28 mouse cellular contexts compared by ENCODE assay signal in the genomic region with DNA sequence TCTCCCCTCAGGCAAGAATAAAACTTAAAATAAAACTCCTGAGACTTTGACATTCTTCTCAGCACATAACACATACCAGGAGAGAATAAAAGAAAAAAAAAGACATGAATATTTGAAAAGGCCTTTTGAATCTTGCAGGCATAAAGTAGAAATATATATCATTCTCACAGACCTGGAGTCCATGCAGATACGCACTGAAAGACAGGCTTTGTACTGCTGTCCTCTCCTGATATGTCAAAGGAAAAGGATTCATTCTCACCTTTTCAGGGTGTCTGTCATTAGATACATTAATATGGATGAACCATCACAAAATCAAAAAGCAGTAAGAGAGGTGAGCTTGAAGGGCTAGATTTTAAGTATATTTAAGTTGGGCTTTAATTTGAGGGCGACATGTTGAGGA.
DNase-seq lines count a peak whose midpoint lies in the region; ATAC-seq lines count a peak whose summit lies in the region.
"Had no signal": no experiment of that assay in that cellular context is flagged by ENCODE, and none has a peak within 500 bp of the region (broad histone marks: within the 10 kb centered on the region; RNA-seq: fewer than 3 reads in every experiment).

No protein-coding gene starts in this region.

- peak; percentile 14 for DNase-seq in midbrain, embryonic 14.5 days
- DNase-seq in midbrain, embryonic 11.5 days (ENCODE audit: low spot score, missing footprints) = no peak
- DNase-seq in layer of hippocampus, postnatal 14 days (ENCODE audit: low spot score in 2 of 2) = no peak
- DNase-seq: adrenal gland, adult 8-10 months; adrenal gland, postnatal 14 days; adrenal gland, postnatal 36 days; B cell, adult 2 months; cerebellum, adult 11 months; cerebellum, adult 18-20 months; cerebellum, adult 8-10 months; cerebellum, adult 9-11 months; cerebellum, postnatal 14 days; cerebellum, postnatal 36 days; embryo, embryonic 11 days had no signal

- ATAC-seq in midbrain, embryonic 14.5 days (ENCODE audit: low FRiP score, low TSS enrichment) = peak; percentile 55; the same call in 1 of the 2 replicates
- no peak for ATAC-seq in midbrain, embryonic 13.5 days
- ATAC-seq in midbrain, embryonic 16.5 days = peak; percentile 71
- no peak for ATAC-seq in midbrain, embryonic 11.5 days (ENCODE audit: low FRiP score)
- ATAC-seq: activated CD4-positive, CD25-positive, alpha-beta regulatory T cell, adult 4 months; CD4-positive, CD25-positive, alpha-beta regulatory T cell, adult 4 months; forebrain, embryonic 14.5 days; forebrain, embryonic 16.5 days; Patski had no signal

- 0 out of 2 replicates have a peak, but pooled peaks cover 3% of the 10 kb centered on the region for H3K4me1 ChIP-seq in midbrain, embryonic 14.5 days (ENCODE audit: control insufficient read depth, insufficient read depth, low read length)
- no peaks in the 10 kb centered on the region for H3K4me1 ChIP-seq in midbrain, embryonic 13.5 days (replicated peaks)
- no peaks in the 10 kb centered on the region for H3K4me1 ChIP-seq in midbrain, embryonic 16.5 days (ENCODE audit: control insufficient read depth, insufficient read depth, low read length)
- no peaks in the 10 kb centered on the region for H3K4me1 ChIP-seq in midbrain, embryonic 11.5 days (ENCODE audit: control insufficient read depth, insufficient read depth, low read length)
- H3K4me1 ChIP-seq: embryonic facial prominence, embryonic 13.5 days; embryonic facial prominence, embryonic 15.5 days; forebrain, embryonic 10.5 days; forebrain, embryonic 12.5 days had no signal

- no peaks in the 10 kb centered on the region for H3K27me3 ChIP-seq in midbrain, embryonic 14.5 days (ENCODE audit: control insufficient read depth, insufficient read depth, low read length)
- H3K27me3 ChIP-seq in midbrain, embryonic 13.5 days = no peaks in the 10 kb centered on the region
- H3K27me3 ChIP-seq in midbrain, embryonic 16.5 days (ENCODE audit: control insufficient read depth, insufficient read depth, low read depth, low read length) = no peaks in the 10 kb centered on the region
- H3K27me3 ChIP-seq in midbrain, embryonic 11.5 days (ENCODE audit: control insufficient read depth, insufficient read depth, low read length) = no peaks in the 10 kb centered on the region
- H3K27me3 ChIP-seq: CH12.LX; embryonic facial prominence, embryonic 13.5 days; embryonic facial prominence, embryonic 15.5 days; forebrain, embryonic 12.5 days; Patski had no signal

- H3K4me2 ChIP-seq in midbrain, embryonic 14.5 days (ENCODE audit: low read length) = no peak overlapping the region
- H3K4me2 ChIP-seq in midbrain, embryonic 13.5 days (replicated peaks) = no peak overlapping the region
- H3K4me2 ChIP-seq in midbrain, embryonic 16.5 days (ENCODE audit: low read length) = no peak overlapping the region
- no peak overlapping the region for H3K4me2 ChIP-seq in midbrain, embryonic 11.5 days
- H3K4me2 ChIP-seq: embryonic facial prominence, embryonic 13.5 days; embryonic facial prominence, embryonic 15.5 days; forebrain, embryonic 12.5 days had no signal

- no peak overlapping the region for H3K4me3 ChIP-seq in midbrain, embryonic 14.5 days (replicated peaks; ENCODE audit: low read depth, low read length)
- H3K4me3 ChIP-seq in midbrain, embryonic 13.5 days (replicated peaks) = no peak overlapping the region
- no peak overlapping the region for H3K4me3 ChIP-seq in midbrain, embryonic 16.5 days (ENCODE audit: low read depth, low read length)
- no peak overlapping the region for H3K4me3 ChIP-seq in midbrain, embryonic 11.5 days (ENCODE audit: low read depth, low read length)
- H3K4me3 ChIP-seq: embryonic facial prominence, embryonic 13.5 days; embryonic facial prominence, embryonic 15.5 days; erythroblast, embryonic 14.5 days; forebrain, embryonic 10.5 days; forebrain, embryonic 12.5 days had no signal

- WGBS in midbrain, embryonic 14.5 days = 67% methylated on average over 2 of the region's 2 CpGs
- WGBS in midbrain, embryonic 13.5 days = 72% methylated on average over 2 of the region's 2 CpGs
- WGBS in midbrain, embryonic 16.5 days = 58% methylated on average over 2 of the region's 2 CpGs
- WGBS in midbrain, embryonic 11.5 days = 87% methylated on average over 2 of the region's 2 CpGs

- H3K36me3 ChIP-seq in midbrain, embryonic 14.5 days (ENCODE audit: control insufficient read depth, insufficient read depth, low read length) = no peaks in the 10 kb centered on the region
- H3K36me3 ChIP-seq in midbrain, embryonic 13.5 days = no peaks in the 10 kb centered on the region
- H3K36me3 ChIP-seq in midbrain, embryonic 16.5 days (ENCODE audit: control insufficient read depth, insufficient read depth, low read length) = no peaks in the 10 kb centered on the region
- H3K36me3 ChIP-seq in midbrain, embryonic 11.5 days (ENCODE audit: control insufficient read depth, insufficient read depth, low read length) = no peaks in the 10 kb centered on the region
- H3K36me3 ChIP-seq: embryonic facial prominence, embryonic 13.5 days; embryonic facial prominence, embryonic 15.5 days; forebrain, embryonic 10.5 days; forebrain, embryonic 12.5 days; G1E had no signal

- H3K9ac ChIP-seq in midbrain, embryonic 14.5 days (replicated peaks; ENCODE audit: low read length) = no peak overlapping the region
- no peak overlapping the region for H3K9ac ChIP-seq in midbrain, embryonic 13.5 days (replicated peaks)
- no peak overlapping the region for H3K9ac ChIP-seq in midbrain, embryonic 16.5 days (ENCODE audit: low read depth, low read length)
- no peak overlapping the region for H3K9ac ChIP-seq in midbrain, embryonic 11.5 days (ENCODE audit: low read length)
- H3K9ac ChIP-seq: embryonic facial prominence, embryonic 13.5 days; embryonic facial prominence, embryonic 15.5 days; forebrain, embryonic 12.5 days had no signal

- H3K9me3 ChIP-seq in midbrain, embryonic 14.5 days (ENCODE audit: control insufficient read depth, low read length) = no peaks in the 10 kb centered on the region
- no peaks in the 10 kb centered on the region for H3K9me3 ChIP-seq in midbrain, embryonic 13.5 days
- H3K9me3 ChIP-seq in midbrain, embryonic 16.5 days (replicated peaks; ENCODE audit: control insufficient read depth, low read length, poor library complexity, severe bottlenecking) = no peaks in the 10 kb centered on the region
- no peaks in the 10 kb centered on the region for H3K9me3 ChIP-seq in midbrain, embryonic 11.5 days (ENCODE audit: control insufficient read depth, low read length)
- H3K9me3 ChIP-seq: embryonic facial prominence, embryonic 13.5 days; embryonic facial prominence, embryonic 15.5 days; forebrain, embryonic 10.5 days; forebrain, embryonic 12.5 days; G1E had no signal

- no peak overlapping the region for H3K27ac ChIP-seq in midbrain, embryonic 14.5 days (replicated peaks; ENCODE audit: low read depth, low read length)
- no peak overlapping the region for H3K27ac ChIP-seq in midbrain, embryonic 13.5 days
- no peak overlapping the region for H3K27ac ChIP-seq in midbrain, embryonic 16.5 days (ENCODE audit: low read length)
- H3K27ac ChIP-seq in midbrain, embryonic 11.5 days (ENCODE audit: low read depth, low read length) = no peak overlapping the region
- H3K27ac ChIP-seq: embryonic facial prominence, embryonic 13.5 days; embryonic facial prominence, embryonic 15.5 days; forebrain, embryonic 10.5 days; forebrain, embryonic 12.5 days had no signal

Comparison
In these comparisons a context has a peak if more than half of its experiments do, and no peak if none do; other contexts are left out.
1. ATAC-seq: peak in midbrain, embryonic 14.5 days (single experiment) and midbrain, embryonic 16.5 days (single experiment); none in midbrain, embryonic 13.5 days (single experiment) and midbrain, embryonic 11.5 days (single experiment).